Mouse (Mus musculus): Measurements from ENCODE around the gene Rnasel.

DNA sequence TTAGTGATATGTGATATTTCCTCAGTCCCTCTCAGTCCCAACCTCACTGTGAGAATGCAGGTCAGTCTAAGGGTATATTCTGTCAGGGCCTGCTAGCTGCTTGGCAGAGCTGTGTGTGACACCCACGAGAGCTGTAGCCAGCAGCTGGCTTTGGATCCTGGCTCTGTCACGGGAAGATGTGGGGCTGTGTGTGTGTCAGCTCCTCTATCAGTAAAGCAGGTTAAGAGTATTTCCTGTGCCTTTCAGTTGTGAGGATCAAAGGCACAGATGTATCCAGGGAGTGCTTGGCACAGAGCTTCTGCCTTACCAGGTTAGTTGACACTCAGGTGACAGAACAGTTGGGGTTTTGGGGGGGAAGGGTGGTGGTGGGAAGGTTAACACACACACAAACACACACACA lies 19.4 kb upstream of the Rnasel start:
- no peak for TF ChIP-seq CTCF (IDR thresholded peaks at IDR 0.05; ENCODE audit: borderline replicate concordance, control insufficient read depth, extremely low read depth, insufficient read depth, low read length, poor library complexity)
- no peak for TF ChIP-seq POLR2A (IDR thresholded peaks at IDR 0.05; ENCODE audit: control insufficient read depth, extremely low read depth, insufficient read depth, low read length, poor library complexity)
